Mouse (Mus musculus) hindbrain, embryonic 16.5 days (tissue): ENCODE measurements around the gene Mxra7. TPM values are rescaled to one million over a fixed set of nuclear protein-coding genes. Genes with fewer than 3 reads are reported as not detected.
"Not testable (repeated sequence)": the region's sequence is repeated elsewhere in the genome, so short reads cannot be mapped to it uniquely, and the experiment has no call there.

Source experiments
- ATAC-seq: fragments of 200-750 bp; cut with Nextera tagmentation; 2 replicates; pipeline ENCODE4 v1.8.0; 2017; ENCODE audit warnings: moderate TSS enrichment, moderate library complexity
- H3K27ac ChIP-seq: fragments of 300-500 bp; sonication (generic); 2 replicates; pipeline ENCODE4 v1.5.1; 2014; ENCODE audit warnings: low read depth, mild to moderate bottlenecking, control low read depth, low read length, moderate library complexity
- H3K27me3 ChIP-seq: fragments of 300-500 bp; sonication (generic); replicated peaks from 2 replicates; pipeline ENCODE4 v1.6.1; 2014; ENCODE audit warnings: low read length; ENCODE audit not compliant: control insufficient read depth, insufficient read depth
- H3K36me3 ChIP-seq: fragments of 300-500 bp; sonication (generic); 2 replicates; pipeline ENCODE4 v1.6.1; 2014; ENCODE audit warnings: mild to moderate bottlenecking, low read length, moderate library complexity, mixed read lengths; ENCODE audit not compliant: control insufficient read depth, insufficient read depth
- H3K4me1 ChIP-seq: fragments of 300-500 bp; sonication (generic); 2 replicates; pipeline ENCODE4 v1.6.1; 2014; ENCODE audit warnings: low read depth, low read length; ENCODE audit not compliant: control insufficient read depth, insufficient read depth
- H3K4me2 ChIP-seq: fragments of 300-500 bp; sonication (generic); 2 replicates; pipeline ENCODE4 v1.6.1; 2014; ENCODE audit warnings: mild to moderate bottlenecking, low read length, control low read depth, moderate library complexity
- H3K4me3 ChIP-seq: fragments of 300-500 bp; sonication (generic); 2 replicates; pipeline ENCODE4 v1.5.1; 2014; ENCODE audit warnings: mild to moderate bottlenecking, low read length, control low read depth, moderate library complexity
- H3K9ac ChIP-seq: fragments of 300-500 bp; sonication (generic); 2 replicates; pipeline ENCODE4 v1.6.1; 2014; ENCODE audit warnings: low read depth, mild to moderate bottlenecking, control low read depth, low read length, moderate library complexity
- H3K9me3 ChIP-seq: fragments of 300-500 bp; sonication (generic); 2 replicates; pipeline ENCODE4 v1.6.1; 2014; ENCODE audit warnings: mild to moderate bottlenecking, low read length, moderate library complexity; ENCODE audit not compliant: control insufficient read depth
- WGBS: fragments of 180-500 bp; shearing (Covaris S2); extraction: QIAGEN DNeasy Blood & Tissue Kit; methylation state at CpG from one replicate; pipeline ENCODE4 v1.1.7; 2014; 5-methylcytosine and 5-hydroxymethylcytosine counted together
- polyA plus RNA-seq: library from polyadenylated mRNA; unstranded; fragments of >200 nt; fragmentation: Nextera tagmentation; extraction: Ambion mirVana; gene quantifications from 2 replicates; pipeline ENCODE4 v1.2.1, GENCODE M21; 2015

The Mxra7 gene
- polyA plus RNA-seq, 1 experiment from 2014 or later = 37.7 TPM

GRCm38 (mm10) chr11:116838936-116839335 lies 11.1 kb upstream of the Mxra7 start:
- H3K9ac ChIP-seq = no peak overlapping the region
- H3K36me3 ChIP-seq = peaks cover 42% of the 10 kb centered on the region
- no peak overlapping the region for H3K4me3 ChIP-seq
- H3K27me3 ChIP-seq = no peaks in the 10 kb centered on the region
- H3K27ac ChIP-seq = no peak overlapping the region
- no peak for ATAC-seq
- no peaks in the 10 kb centered on the region for H3K9me3 ChIP-seq
- H3K4me1 ChIP-seq = peaks cover 27% of the 10 kb centered on the region
- no peak overlapping the region for H3K4me2 ChIP-seq
- WGBS = 86% methylated on average over 14 of the region's 14 CpGs

GRCm38 (mm10) chr11:116837441-116837840 lies 9.6 kb upstream of the Mxra7 start:
- peaks cover 49% of the 10 kb centered on the region for H3K36me3 ChIP-seq
- H3K9ac ChIP-seq = no peak overlapping the region
- H3K27me3 ChIP-seq = no peaks in the 10 kb centered on the region
- H3K4me2 ChIP-seq = no peak overlapping the region
- peaks cover 27% of the 10 kb centered on the region for H3K4me1 ChIP-seq
- WGBS = 96% methylated on average over 10 of the region's 10 CpGs
- no peaks in the 10 kb centered on the region for H3K9me3 ChIP-seq
- H3K27ac ChIP-seq = no peak overlapping the region
- H3K4me3 ChIP-seq = no peak overlapping the region
- ATAC-seq = no peak

GRCm38 (mm10) chr11:116836283-116836682 lies 8.4 kb upstream of the Mxra7 start:
- no peak overlapping the region for H3K9ac ChIP-seq
- H3K4me2 ChIP-seq = no peak overlapping the region
- no peaks in the 10 kb centered on the region for H3K27me3 ChIP-seq
- no peak overlapping the region for H3K4me3 ChIP-seq
- 92% methylated on average over 4 of the region's 4 CpGs for WGBS
- H3K27ac ChIP-seq = no peak overlapping the region
- peaks cover 18% of the 10 kb centered on the region for H3K4me1 ChIP-seq
- H3K9me3 ChIP-seq = no peaks in the 10 kb centered on the region
- no peak for ATAC-seq
- peaks cover 50% of the 10 kb centered on the region for H3K36me3 ChIP-seq

GRCm38 (mm10) chr11:116834954-116835353 lies 7.1 kb upstream of the Mxra7 start:
- 97% methylated on average over 1 of the region's 1 CpGs for WGBS
- ATAC-seq = no peak
- H3K4me1 ChIP-seq = peaks cover 5% of the 10 kb centered on the region
- H3K27ac ChIP-seq = no peak overlapping the region
- no peaks in the 10 kb centered on the region for H3K27me3 ChIP-seq
- H3K36me3 ChIP-seq = peaks cover 45% of the 10 kb centered on the region
- H3K4me3 ChIP-seq = no peak overlapping the region
- H3K9me3 ChIP-seq = no peaks in the 10 kb centered on the region
- H3K4me2 ChIP-seq = no peak overlapping the region
- H3K9ac ChIP-seq = no peak overlapping the region

GRCm38 (mm10) chr11:116832172-116832685 lies 4.4 kb upstream of the Mxra7 start:
- no peak overlapping the region for H3K27ac ChIP-seq
- no peak for ATAC-seq
- H3K36me3 ChIP-seq = peaks cover 29% of the 10 kb centered on the region

GRCm38 (mm10) chr11:116826550-116827504 lies 1.0 kb downstream of the Mxra7 start:
- Histone ChIP-seq H3K4me2 (peak overlapping the region; percentile 85), H3K27me3 (no peaks in the 10 kb centered on the region), H3K4me3 (peak overlapping the region; percentile 83), H3K27ac (peak overlapping the region; percentile 79), H3K36me3 (no peaks in the 10 kb centered on the region), H3K9me3 (no peaks in the 10 kb centered on the region), H3K9ac (peak overlapping the region; percentile 91), H3K4me1 (peaks cover 18% of the 10 kb centered on the region)
- peak; percentile 24; the same call in 1 of the 2 replicates for ATAC-seq
- WGBS = 6% methylated on average over 17 of the region's 17 CpGs

More at GRCm38 (mm10) chr11:116832172-116832685, 4.4 kb upstream of the Mxra7 start:
- Histone ChIP-seq H3K27me3 (no peaks in the 10 kb centered on the region), H3K9ac (no peak overlapping the region), H3K4me2 (no peak overlapping the region), H3K4me1 (peaks cover 8% of the 10 kb centered on the region), H3K4me3 (no peak overlapping the region), H3K9me3 (no peaks in the 10 kb centered on the region)
- WGBS = 31% methylated on average over 4 of the region's 4 CpGs

GRCm38 (mm10) chr11:116825230-116825629 lies 2.6 kb downstream of the Mxra7 start:
- 30% methylated on average over 5 of the region's 5 CpGs for WGBS
- H3K4me1 ChIP-seq = peaks cover 18% of the 10 kb centered on the region

GRCm38 (mm10) chr11:116823885-116824284 lies 4.0 kb downstream of the Mxra7 start:
- H3K4me1 ChIP-seq = peaks cover 18% of the 10 kb centered on the region
- not testable (repeated sequence) for H3K27me3 ChIP-seq, H3K4me3 ChIP-seq, H3K36me3 ChIP-seq, H3K4me2 ChIP-seq, ATAC-seq, H3K27ac ChIP-seq, H3K9me3 ChIP-seq, H3K9ac ChIP-seq
- 98% methylated on average over 10 of the region's 10 CpGs for WGBS

More at GRCm38 (mm10) chr11:116825230-116825629, 2.6 kb downstream of the Mxra7 start:
- ATAC-seq = no peak
- Histone ChIP-seq H3K4me2 (peak overlapping the region; percentile 8), H3K4me3 (no peak overlapping the region), H3K36me3 (no peaks in the 10 kb centered on the region), H3K27me3 (no peaks in the 10 kb centered on the region), H3K9me3 (no peaks in the 10 kb centered on the region), H3K27ac (no peak overlapping the region), H3K9ac (no peak overlapping the region)

GRCm38 (mm10) chr11:116823255-116823654 lies 4.6 kb downstream of the Mxra7 start:
- H3K27ac ChIP-seq = no peak overlapping the region
- WGBS = 93% methylated on average over 2 of the region's 2 CpGs

More at GRCm38 (mm10) chr11:116823255-116823654, 4.6 kb downstream of the Mxra7 start:
- no peaks in the 10 kb centered on the region for H3K27me3 ChIP-seq
- peaks cover 16% of the 10 kb centered on the region for H3K4me1 ChIP-seq
- no peaks in the 10 kb centered on the region for H3K36me3 ChIP-seq
- no peak overlapping the region for H3K4me3 ChIP-seq
- no peak overlapping the region for H3K4me2 ChIP-seq
- ATAC-seq = no peak
- H3K9ac ChIP-seq = no peak overlapping the region
- no peaks in the 10 kb centered on the region for H3K9me3 ChIP-seq
